Mouse (Mus musculus): ENCODE data around the gene Nepro.

Gene Nepro

DNA sequence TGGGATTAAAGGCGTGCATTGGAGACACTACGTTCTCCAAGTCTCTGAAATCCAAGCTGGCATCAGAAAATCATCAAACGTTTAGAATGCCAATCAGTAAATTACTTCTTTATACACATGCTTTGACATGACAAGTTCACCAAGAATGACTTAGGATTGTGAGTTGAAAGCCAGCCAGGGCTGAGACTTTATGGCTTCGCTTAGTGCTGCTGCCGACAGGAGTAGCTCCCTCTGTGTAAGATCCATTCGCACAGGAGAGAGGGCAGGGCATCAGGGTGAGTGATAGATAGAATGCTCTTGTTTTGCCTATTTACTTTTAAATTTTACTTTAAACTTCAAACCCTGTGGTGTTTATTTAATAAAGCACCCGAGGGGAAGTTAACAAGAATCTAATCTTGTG lies 43.4 kb downstream of the Nepro start:
- no peak for DNase-seq

DNA sequence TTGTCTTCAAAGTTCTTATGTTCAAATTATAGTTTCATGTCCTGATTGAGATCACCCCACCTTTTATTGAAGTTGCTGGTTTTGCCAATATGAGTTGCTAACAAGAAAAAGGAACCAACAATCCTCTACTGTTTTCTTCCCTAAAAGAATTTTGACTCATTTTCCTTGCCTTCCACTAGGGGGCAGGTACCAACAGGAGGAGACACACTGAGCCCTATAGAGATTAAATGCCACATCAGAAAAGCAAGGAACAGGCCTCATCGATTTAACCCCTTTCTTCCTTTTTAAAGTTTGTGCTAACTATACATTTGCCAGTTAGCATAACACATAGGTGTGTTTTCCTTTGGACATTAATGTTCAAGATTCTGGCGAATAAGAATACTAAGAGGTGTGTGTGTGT lies 43.9 kb downstream of the Nepro start:
- DNase-seq: no peak

DNA sequence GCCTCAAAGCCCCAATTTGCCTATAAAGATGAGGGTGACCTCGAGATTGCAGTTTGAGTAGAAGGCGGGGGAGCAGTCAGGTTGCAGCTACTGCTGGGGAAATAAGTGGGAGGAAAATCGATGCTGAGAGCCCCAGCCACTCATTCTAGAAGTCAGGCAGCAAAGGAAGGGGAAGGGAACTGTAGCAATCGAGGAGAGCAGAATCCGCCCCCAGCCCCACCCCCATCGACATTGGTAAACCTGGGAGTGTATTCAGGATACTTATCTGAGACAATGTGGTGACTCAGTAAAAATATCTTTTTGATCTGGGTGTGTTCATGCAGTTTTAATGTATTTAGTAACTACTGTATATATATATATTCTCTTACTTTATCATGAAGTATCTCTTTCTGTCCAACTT lies 48.5 kb downstream of the Nepro start:
- DNase-seq: no peak

DNA sequence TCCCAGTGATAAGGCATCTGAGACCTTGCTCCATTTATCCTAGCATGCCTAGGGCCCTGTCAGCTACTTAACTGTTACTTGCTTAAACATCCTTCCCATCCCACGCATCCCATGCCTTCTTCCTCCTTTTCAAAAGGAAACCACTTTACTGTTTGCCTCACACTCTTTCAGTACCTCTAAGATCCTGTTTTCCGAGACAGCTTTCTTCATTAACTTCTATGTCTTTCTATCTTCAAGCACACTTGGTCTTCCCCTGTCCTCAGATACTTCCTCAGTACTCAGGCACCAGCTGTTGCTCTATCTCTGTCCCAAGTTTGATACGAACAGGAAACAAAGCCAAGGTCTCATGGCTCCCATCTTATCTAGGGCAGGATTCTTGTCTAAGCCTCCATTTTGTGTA lies 49.6 kb downstream of the Nepro start:
- no peak for DNase-seq

DNA sequence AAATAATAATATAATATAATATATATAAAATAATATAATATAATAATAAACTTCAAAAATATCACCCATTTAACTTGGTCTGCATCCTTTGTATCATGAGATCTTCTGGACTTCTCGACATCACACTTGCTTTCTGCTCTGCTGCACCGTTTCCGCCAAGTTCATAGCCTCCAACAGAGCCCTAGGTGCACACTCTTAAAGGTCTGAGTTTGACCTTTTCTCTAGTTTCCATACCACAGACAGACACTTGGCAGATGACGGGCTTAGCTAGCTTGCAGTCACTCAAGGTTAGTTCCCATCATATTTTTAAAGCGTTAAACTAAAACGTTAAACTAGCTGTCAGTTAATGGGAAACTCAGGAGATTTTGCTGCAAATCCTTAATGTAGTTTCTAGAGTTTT lies 50.1 kb downstream of the Nepro start:
- DNase-seq: no peak

DNA sequence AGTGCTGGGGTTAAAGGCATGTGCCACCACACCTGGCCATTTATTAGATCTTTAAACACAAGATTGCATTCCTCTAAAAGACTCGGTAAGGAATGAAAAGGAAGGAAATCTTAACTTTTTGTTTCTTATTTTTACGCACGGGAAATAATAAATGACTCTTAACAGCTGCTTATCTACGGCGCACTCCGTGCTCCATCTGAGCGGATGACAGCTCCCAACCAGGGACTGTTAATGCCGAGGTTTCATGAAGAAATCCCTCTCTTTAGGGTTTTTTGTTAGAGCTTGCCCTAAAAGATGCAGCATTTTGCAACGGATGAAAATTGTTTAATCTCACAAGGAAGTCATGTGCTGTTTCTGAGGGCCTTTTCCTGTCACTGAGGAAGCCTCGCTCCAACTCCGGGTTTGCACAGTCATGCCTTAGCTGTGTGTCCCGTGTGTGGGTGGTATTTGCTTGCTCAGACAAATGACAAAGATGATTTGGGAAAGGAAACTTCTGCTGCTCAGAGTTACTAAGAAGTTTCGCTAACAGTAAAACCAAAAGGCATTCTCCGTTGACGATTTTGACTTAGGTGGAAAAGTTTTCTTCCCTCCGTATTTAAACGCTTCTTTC lies 54.5 kb downstream of the Nepro start:
- DNase-seq: no peak

DNA sequence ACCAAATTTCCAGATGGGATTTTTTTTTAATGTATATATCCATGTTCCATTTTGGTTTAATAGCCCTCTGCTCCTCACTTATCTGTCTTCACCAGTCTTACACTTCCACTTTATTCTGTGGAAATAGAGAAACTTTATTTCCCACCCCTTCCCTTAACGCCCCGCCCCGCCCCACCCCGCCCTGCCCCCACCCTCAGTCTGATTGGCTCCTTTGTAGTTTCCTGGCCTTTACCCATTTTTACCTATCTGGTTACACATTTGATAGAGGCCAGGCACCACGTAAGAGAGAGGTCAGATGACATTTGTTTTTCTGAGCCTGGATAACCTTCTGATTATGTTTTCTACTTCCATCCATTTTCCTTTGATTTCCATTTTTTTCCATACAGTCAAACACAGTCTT lies 55.4 kb downstream of the Nepro start:
- no peak for DNase-seq

DNA sequence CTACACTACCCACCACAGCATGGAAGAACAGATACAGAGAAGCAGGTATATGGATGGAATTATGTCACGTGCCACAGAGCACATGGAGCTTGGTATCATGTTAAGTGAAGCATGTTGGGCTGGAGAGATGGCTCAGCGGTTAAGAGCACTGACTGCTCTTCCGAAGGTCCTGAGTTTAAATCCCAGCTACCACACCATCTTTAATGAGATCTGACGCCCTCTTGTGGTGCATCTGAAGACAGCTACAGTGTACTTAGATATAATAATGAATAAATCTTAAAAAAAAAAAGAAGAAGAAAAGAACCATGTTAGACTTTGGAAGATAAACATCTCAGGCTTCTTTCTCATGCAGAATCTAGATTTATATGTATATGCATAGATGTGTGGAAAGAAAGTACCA lies 56.6 kb downstream of the Nepro start:
- DNase-seq: no peak

Measured in right cerebral cortex, postnatal 25 days (tissue).